Mouse (Mus musculus): ENCODE measurements around the gene Grid2. TPM values are rescaled to one million over a fixed set of nuclear protein-coding genes. Genes with fewer than 3 reads are reported as not detected.

The Grid2 gene
- under 1 TPM; 0.18 to 0.25 TPM for total RNA-seq (2021)
- long read RNA-seq, experiment 1 = 0 reads
- long read RNA-seq, experiment 2 = 0 reads

- intact Hi-C loops (cut with DNase I; ENCODE audit: low total_unique reads) = no loop called here
- peak; percentile 14 for DNase-seq
Measured at GRCm38 (mm10) chr6:63255826-63256555, at the start of gene Grid2. Grid2 (plus strand) TSS chr6:63255876.

- intact Hi-C loops (cut with DNase I; ENCODE audit: low total_unique reads) = no loop called here
- DNase-seq = no peak
Measured at GRCm38 (mm10) chr6:63250738-63251137, 4.9 kb upstream of the Grid2 start.

- intact Hi-C loops (cut with DNase I; ENCODE audit: low total_unique reads) = no loop called here
- DNase-seq = peak; percentile 10
Measured at GRCm38 (mm10) chr6:63256556-63257405, 1.1 kb downstream of the Grid2 start.

GRCm38 (mm10) chr6:63257406-63257845, 1.8 kb downstream of the Grid2 start:
- DNase-seq = peak; percentile 25
- intact Hi-C loops (cut with DNase I; ENCODE audit: low total_unique reads) = no loop called here

- no peak for DNase-seq
- intact Hi-C loops (cut with DNase I; ENCODE audit: low total_unique reads) = no loop called here
Measured at GRCm38 (mm10) chr6:63257876-63258275, 2.2 kb downstream of the Grid2 start.

- no peak for DNase-seq
- intact Hi-C loops (cut with DNase I; ENCODE audit: low total_unique reads) = no loop called here
Measured at GRCm38 (mm10) chr6:63259764-63260163, 4.1 kb downstream of the Grid2 start.

- intact Hi-C loops (cut with DNase I; ENCODE audit: low total_unique reads) = no loop called here
- DNase-seq = no peak
Measured at GRCm38 (mm10) chr6:63284419-63284818, 28.7 kb downstream of the Grid2 start.

GRCm38 (mm10) chr6:63342438-63343004, 86.8 kb downstream of the Grid2 start:
- intact Hi-C loops (cut with DNase I; ENCODE audit: low total_unique reads) = no loop called here
- DNase-seq = no peak

- DNase-seq = no peak
Measured at GRCm38 (mm10) chr6:63347015-63347414, 91.3 kb downstream of the Grid2 start.

GRCm38 (mm10) chr6:63381061-63381611, 125.5 kb downstream of the Grid2 start:
- DNase-seq = no peak
- intact Hi-C loops (cut with DNase I; ENCODE audit: low total_unique reads) = no loop called here

More at GRCm38 (mm10) chr6:63347015-63347414, 91.3 kb downstream of the Grid2 start:
- intact Hi-C loops (cut with DNase I; ENCODE audit: low total_unique reads) = no loop called here

GRCm38 (mm10) chr6:63401698-63402097, 146.0 kb downstream of the Grid2 start:
- DNase-seq = no peak
- intact Hi-C loops (cut with DNase I; ENCODE audit: low total_unique reads) = no loop called here

GRCm38 (mm10) chr6:63417534-63417933, 161.9 kb downstream of the Grid2 start:
- no peak for DNase-seq
- intact Hi-C loops (cut with DNase I; ENCODE audit: low total_unique reads) = no loop called here

GRCm38 (mm10) chr6:63432751-63433150, 177.1 kb downstream of the Grid2 start:
- no peak for DNase-seq
- intact Hi-C loops (cut with DNase I; ENCODE audit: low total_unique reads) = no loop called here

- intact Hi-C loops (cut with DNase I; ENCODE audit: low total_unique reads) = no loop called here
- DNase-seq = no peak
Measured at GRCm38 (mm10) chr6:63448175-63448574, 192.5 kb downstream of the Grid2 start.

- intact Hi-C loops (cut with DNase I; ENCODE audit: low total_unique reads) = no loop called here
- no peak for DNase-seq
Measured at GRCm38 (mm10) chr6:63482141-63482540, 226.5 kb downstream of the Grid2 start.

GRCm38 (mm10) chr6:63515016-63515415, 259.3 kb downstream of the Grid2 start:
- no peak for DNase-seq
- intact Hi-C loops (cut with DNase I; ENCODE audit: low total_unique reads) = no loop called here

- DNase-seq = no peak
- intact Hi-C loops (cut with DNase I; ENCODE audit: low total_unique reads) = no loop called here
Measured at GRCm38 (mm10) chr6:63515957-63516356, 260.3 kb downstream of the Grid2 start.

- intact Hi-C loops (cut with DNase I; ENCODE audit: low total_unique reads) = no loop called here
- no peak for DNase-seq
Measured at GRCm38 (mm10) chr6:63531751-63532150, 276.1 kb downstream of the Grid2 start.

- intact Hi-C loops (cut with DNase I; ENCODE audit: low total_unique reads) = no loop called here
- DNase-seq = no peak
Measured at GRCm38 (mm10) chr6:63532901-63533300, 277.2 kb downstream of the Grid2 start.

GRCm38 (mm10) chr6:63547741-63548140, 292.1 kb downstream of the Grid2 start:
- DNase-seq = no peak
- intact Hi-C loops (cut with DNase I; ENCODE audit: low total_unique reads) = no loop called here
